Mouse (Mus musculus) heart, embryonic 16.5 days (tissue): ENCODE data around the gene Phykpl. TPM values are rescaled to one million over a fixed set of nuclear protein-coding genes. Genes with fewer than 3 reads are reported as not detected.
A peak's percentile ranks its signal among the peaks of the same experiment; 100 is the strongest.

ENCODE experiments used
- ATAC-seq: fragments of 200-750 bp; cut with Nextera tagmentation; replicated peaks from 2 replicates; pipeline ENCODE4 v1.8.0; 2017; ENCODE audit warnings: moderate number of reproducible peaks; ENCODE audit not compliant: insufficient read depth, low FRiP score; ENCODE audit errors: extremely low read depth
- H3K27ac ChIP-seq: fragments of 300-500 bp; sonication (generic); 2 replicates; pipeline ENCODE4 v1.5.1; 2014; ENCODE audit warnings: mild to moderate bottlenecking, low read length, control low read depth, moderate library complexity
- H3K27me3 ChIP-seq: fragments of 300-500 bp; sonication (generic); 2 replicates; pipeline ENCODE4 v1.6.1; 2014; ENCODE audit warnings: low read length, mixed read lengths; ENCODE audit not compliant: control insufficient read depth, insufficient read depth
- H3K36me3 ChIP-seq: fragments of 300-500 bp; sonication (generic); 2 replicates; pipeline ENCODE4 v1.6.1; 2014; ENCODE audit not compliant: control insufficient read depth, insufficient read depth
- H3K4me1 ChIP-seq: fragments of 300-500 bp; sonication (generic); 2 replicates; pipeline ENCODE4 v1.6.1; 2014; ENCODE audit warnings: low read length, mixed read lengths; ENCODE audit not compliant: control insufficient read depth, insufficient read depth
- H3K4me2 ChIP-seq: fragments of 300-500 bp; sonication (generic); 2 replicates; pipeline ENCODE4 v1.6.1; 2014; ENCODE audit warnings: low read depth, mild to moderate bottlenecking, control low read depth, low read length
- H3K4me3 ChIP-seq: fragments of 300-500 bp; sonication (generic); 2 replicates; pipeline ENCODE4 v1.5.1; 2014; ENCODE audit warnings: mild to moderate bottlenecking, control low read depth, low read length
- H3K9ac ChIP-seq: fragments of 300-500 bp; sonication (generic); 2 replicates; pipeline ENCODE4 v1.6.1; 2014; ENCODE audit warnings: low read length, control low read depth
- H3K9me3 ChIP-seq: fragments of 300-500 bp; sonication (generic); replicated peaks from 2 replicates; pipeline ENCODE4 v1.6.1; 2016; ENCODE audit warnings: low read length; ENCODE audit not compliant: control insufficient read depth
- WGBS: fragments of 180-500 bp; shearing (Covaris S2); extraction: QIAGEN DNeasy Blood & Tissue Kit; methylation state at CpG from one replicate; pipeline ENCODE4 v1.1.7; 2014; 5-methylcytosine and 5-hydroxymethylcytosine counted together
- polyA plus RNA-seq: library from polyadenylated mRNA; unstranded; fragments of >200 nt; fragmentation: Nextera tagmentation; extraction: Ambion mirVana; gene quantifications from 2 replicates; pipeline ENCODE4 v1.2.1, GENCODE M21; 2015

Gene Phykpl
- 15.0 TPM in 2 replicates for polyA plus RNA-seq

- peak within 1 kb of the TSS; percentile 87 for H3K4me2 ChIP-seq
- H3K36me3 ChIP-seq = peaks cover 26% of the 10 kb centered on the region
- peak within 1 kb of the TSS; percentile 98 for H3K27ac ChIP-seq
- H3K9ac ChIP-seq = peak within 1 kb of the TSS; percentile 89
- peaks cover 18% of the 10 kb centered on the region for H3K4me1 ChIP-seq
- under 1% methylated on average over 59 of the region's 59 CpGs for WGBS
- H3K27me3 ChIP-seq = no peaks in the 10 kb centered on the region
- peak within 1 kb of the TSS; percentile 68 for H3K4me3 ChIP-seq
- H3K9me3 ChIP-seq = no peaks in the 10 kb centered on the region
- ATAC-seq = peak; percentile 96
Observed at GRCm38 (mm10) chr11:51584431-51585248, at the start of gene Phykpl. Gene Phykpl (plus strand): TSS chr11:51584757.

GRCm38 (mm10) chr11:51538388-51538787 lies 46.2 kb upstream of the Phykpl start:
- no peak overlapping the region for H3K4me2 ChIP-seq
- H3K4me3 ChIP-seq = no peak overlapping the region
- H3K9me3 ChIP-seq = no peaks in the 10 kb centered on the region
- H3K27me3 ChIP-seq = peaks cover 2% of the 10 kb centered on the region; the same call in 1 of the 2 replicates
- no peak overlapping the region for H3K27ac ChIP-seq
- WGBS = 67% methylated on average over 7 of the region's 7 CpGs
- no peak overlapping the region for H3K9ac ChIP-seq
- no peaks in the 10 kb centered on the region for H3K36me3 ChIP-seq
- ATAC-seq = no peak
- no peaks in the 10 kb centered on the region for H3K4me1 ChIP-seq

- H3K27ac ChIP-seq = no peak overlapping the region
- no peaks in the 10 kb centered on the region for H3K36me3 ChIP-seq
- no peaks in the 10 kb centered on the region for H3K4me1 ChIP-seq
- H3K4me3 ChIP-seq = no peak overlapping the region
- H3K4me2 ChIP-seq = no peak overlapping the region
- 59% methylated on average over 13 of the region's 13 CpGs for WGBS
- H3K9me3 ChIP-seq = no peaks in the 10 kb centered on the region
- 0 out of 2 replicates have a peak, but pooled peaks cover 2% of the 10 kb centered on the region for H3K27me3 ChIP-seq
- ATAC-seq = no peak
- no peak overlapping the region for H3K9ac ChIP-seq
Observed at GRCm38 (mm10) chr11:51538919-51539758, 45.4 kb upstream of the Phykpl start.

GRCm38 (mm10) chr11:51539759-51540282 lies 44.7 kb upstream of the Phykpl start:
- ATAC-seq = peak; percentile 84
- H3K27me3 ChIP-seq = 0 out of 2 replicates have a peak, but pooled peaks cover 2% of the 10 kb centered on the region
- no peak overlapping the region for H3K4me2 ChIP-seq
- 9% methylated on average over 10 of the region's 10 CpGs for WGBS
- no peaks in the 10 kb centered on the region for H3K36me3 ChIP-seq
- H3K9ac ChIP-seq = no peak overlapping the region
- H3K4me1 ChIP-seq = no peaks in the 10 kb centered on the region
- H3K9me3 ChIP-seq = no peaks in the 10 kb centered on the region
- no peak overlapping the region for H3K27ac ChIP-seq
- H3K4me3 ChIP-seq = no peak overlapping the region

- Histone ChIP-seq H3K4me3 (no peak overlapping the region), H3K27ac (no peak overlapping the region), H3K9me3 (no peaks in the 10 kb centered on the region), H3K9ac (no peak overlapping the region), H3K27me3 (no peaks in the 10 kb centered on the region), H3K36me3 (no peaks in the 10 kb centered on the region), H3K4me1 (no peaks in the 10 kb centered on the region), H3K4me2 (no peak overlapping the region)
- ATAC-seq = no peak
- 73% methylated on average over 9 of the region's 9 CpGs for WGBS
Observed at GRCm38 (mm10) chr11:51542424-51542823, 42.1 kb upstream of the Phykpl start.

GRCm38 (mm10) chr11:51543487-51544050 lies 41.0 kb upstream of the Phykpl start:
- Histone ChIP-seq H3K9ac (no peak overlapping the region), H3K9me3 (no peaks in the 10 kb centered on the region), H3K4me1 (no peaks in the 10 kb centered on the region), H3K36me3 (no peaks in the 10 kb centered on the region), H3K4me3 (no peak overlapping the region), H3K27me3 (no peaks in the 10 kb centered on the region), H3K27ac (no peak overlapping the region), H3K4me2 (no peak overlapping the region)
- ATAC-seq = no peak
- 46% methylated on average over 7 of the region's 7 CpGs for WGBS

GRCm38 (mm10) chr11:51544413-51544812 lies 40.1 kb upstream of the Phykpl start:
- no peaks in the 10 kb centered on the region for H3K4me1 ChIP-seq
- 39% methylated on average over 2 of the region's 2 CpGs for WGBS
- no peak overlapping the region for H3K4me2 ChIP-seq
- H3K36me3 ChIP-seq = no peaks in the 10 kb centered on the region
- no peak overlapping the region for H3K9ac ChIP-seq
- no peaks in the 10 kb centered on the region for H3K27me3 ChIP-seq
- no peak overlapping the region for H3K27ac ChIP-seq
- ATAC-seq = no peak
- no peak overlapping the region for H3K4me3 ChIP-seq
- H3K9me3 ChIP-seq = no peaks in the 10 kb centered on the region

GRCm38 (mm10) chr11:51545811-51546210 lies 38.7 kb upstream of the Phykpl start:
- Histone ChIP-seq H3K9ac (no peak overlapping the region), H3K4me3 (no peak overlapping the region), H3K27me3 (no peaks in the 10 kb centered on the region), H3K9me3 (no peaks in the 10 kb centered on the region), H3K4me1 (peaks cover 2% of the 10 kb centered on the region), H3K27ac (no peak overlapping the region), H3K36me3 (no peaks in the 10 kb centered on the region), H3K4me2 (no peak overlapping the region)
- ATAC-seq = no peak
- WGBS = 55% methylated on average over 4 of the region's 4 CpGs
